Mouse (Mus musculus): ENCODE data around the gene Nos1ap. TPM values are rescaled to one million over a fixed set of nuclear protein-coding genes. Genes with fewer than 3 reads are reported as not detected.

Nos1ap gene
- polyA plus RNA-seq, 1 experiment from 2014 or later: 19.1 TPM

DNA sequence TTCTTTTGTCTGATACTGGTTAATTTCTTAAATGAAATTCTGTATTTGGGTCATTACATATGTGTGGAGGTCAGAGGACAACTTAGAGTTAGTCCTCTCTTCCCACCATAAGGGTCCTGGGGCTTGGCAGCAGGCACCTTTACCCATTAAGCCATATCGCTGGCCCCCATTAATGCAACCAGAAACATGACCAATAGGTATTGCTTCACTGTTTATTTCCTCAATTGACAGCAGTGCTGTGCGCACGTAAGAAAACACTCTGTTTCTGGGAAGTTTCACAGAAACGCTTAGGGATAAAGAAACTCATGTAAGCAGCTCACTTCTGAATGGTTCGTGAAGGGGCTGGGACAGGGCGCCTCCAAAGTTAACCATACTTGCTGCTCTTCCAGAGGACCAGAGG lies 44.4 kb downstream of the Nos1ap start:
- H3K27me3 ChIP-seq (ENCODE audit: control insufficient read depth, insufficient read depth, low read length): no peaks in the 10 kb centered on the region
- no peak overlapping the region for H3K27ac ChIP-seq (ENCODE audit: low read depth, low read length)
- H3K4me1 ChIP-seq (ENCODE audit: control insufficient read depth, insufficient read depth, low read length): no peaks in the 10 kb centered on the region
- no peaks in the 10 kb centered on the region for H3K9me3 ChIP-seq (ENCODE audit: control insufficient read depth, low read length)
- H3K36me3 ChIP-seq (ENCODE audit: control insufficient read depth, insufficient read depth, low read length): no peaks in the 10 kb centered on the region
- WGBS: 95% methylated on average over 6 of the region's 6 CpGs
- no peak overlapping the region for H3K9ac ChIP-seq (replicated peaks; ENCODE audit: low read depth, low read length)
- H3K4me2 ChIP-seq (ENCODE audit: low read depth, low read length): no peak overlapping the region
- no peak overlapping the region for H3K4me3 ChIP-seq (ENCODE audit: low read depth, low read length)
- no peak for ATAC-seq (ENCODE audit: low read depth)

GRCm38 (mm10) chr1:170539507-170539906 lies 50.2 kb downstream of the Nos1ap start:
- ATAC-seq (ENCODE audit: low read depth): no peak
- no peaks in the 10 kb centered on the region for H3K36me3 ChIP-seq (ENCODE audit: control insufficient read depth, insufficient read depth, low read length)
- 99% methylated on average over 3 of the region's 3 CpGs for WGBS

GRCm38 (mm10) chr1:170538481-170539061 lies 51.1 kb downstream of the Nos1ap start:
- no peak for ATAC-seq (ENCODE audit: low read depth)
- Histone ChIP-seq H3K4me1 (ENCODE audit: control insufficient read depth, insufficient read depth, low read length) (no peaks in the 10 kb centered on the region), H3K4me2 (ENCODE audit: low read depth, low read length) (no peak overlapping the region), H3K9me3 (ENCODE audit: control insufficient read depth, low read length) (no peaks in the 10 kb centered on the region), H3K9ac (replicated peaks; ENCODE audit: low read depth, low read length) (no peak overlapping the region), H3K4me3 (ENCODE audit: low read depth, low read length) (no peak overlapping the region), H3K36me3 (ENCODE audit: control insufficient read depth, insufficient read depth, low read length) (no peaks in the 10 kb centered on the region), H3K27me3 (ENCODE audit: control insufficient read depth, insufficient read depth, low read length) (no peaks in the 10 kb centered on the region), H3K27ac (ENCODE audit: low read depth, low read length) (no peak overlapping the region)
- 76% methylated on average over 9 of the region's 9 CpGs for WGBS

More at GRCm38 (mm10) chr1:170539507-170539906, 50.2 kb downstream of the Nos1ap start:
- no peaks in the 10 kb centered on the region for H3K27me3 ChIP-seq (ENCODE audit: control insufficient read depth, insufficient read depth, low read length)
- no peak overlapping the region for H3K9ac ChIP-seq (replicated peaks; ENCODE audit: low read depth, low read length)
- no peaks in the 10 kb centered on the region for H3K9me3 ChIP-seq (ENCODE audit: control insufficient read depth, low read length)
- H3K4me1 ChIP-seq (ENCODE audit: control insufficient read depth, insufficient read depth, low read length): no peaks in the 10 kb centered on the region
- no peak overlapping the region for H3K4me2 ChIP-seq (ENCODE audit: low read depth, low read length)
- no peak overlapping the region for H3K27ac ChIP-seq (ENCODE audit: low read depth, low read length)
- H3K4me3 ChIP-seq (ENCODE audit: low read depth, low read length): no peak overlapping the region

DNA sequence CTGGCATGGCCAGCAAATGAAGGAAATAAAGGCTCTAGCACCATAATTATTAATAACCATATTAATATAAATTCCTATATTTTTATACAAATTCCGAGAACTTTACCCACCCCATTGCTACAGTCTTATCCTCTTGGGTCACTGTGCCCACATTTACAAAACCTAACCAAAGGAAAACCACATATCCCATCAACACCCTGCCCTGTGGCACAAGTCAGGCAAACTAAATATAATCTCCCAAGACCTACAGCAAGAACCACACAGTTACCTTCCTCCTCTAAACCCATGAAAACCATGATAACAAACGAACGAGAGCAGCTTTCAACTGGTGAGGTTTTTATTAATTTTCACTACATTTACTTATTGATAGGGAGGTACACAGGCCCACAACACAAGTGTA lies 53.3 kb downstream of the Nos1ap start:
- ATAC-seq (ENCODE audit: low read depth): no peak
- 90% methylated on average over 3 of the region's 3 CpGs for WGBS
- H3K27ac ChIP-seq (ENCODE audit: low read depth, low read length): no peak overlapping the region
- H3K4me1 ChIP-seq (ENCODE audit: control insufficient read depth, insufficient read depth, low read length): no peaks in the 10 kb centered on the region
- H3K9me3 ChIP-seq (ENCODE audit: control insufficient read depth, low read length): no peaks in the 10 kb centered on the region
- no peak overlapping the region for H3K9ac ChIP-seq (replicated peaks; ENCODE audit: low read depth, low read length)
- no peaks in the 10 kb centered on the region for H3K36me3 ChIP-seq (ENCODE audit: control insufficient read depth, insufficient read depth, low read length)
- H3K4me3 ChIP-seq (ENCODE audit: low read depth, low read length): no peak overlapping the region
- no peaks in the 10 kb centered on the region for H3K27me3 ChIP-seq (ENCODE audit: control insufficient read depth, insufficient read depth, low read length)
- H3K4me2 ChIP-seq (ENCODE audit: low read depth, low read length): no peak overlapping the region

DNA sequence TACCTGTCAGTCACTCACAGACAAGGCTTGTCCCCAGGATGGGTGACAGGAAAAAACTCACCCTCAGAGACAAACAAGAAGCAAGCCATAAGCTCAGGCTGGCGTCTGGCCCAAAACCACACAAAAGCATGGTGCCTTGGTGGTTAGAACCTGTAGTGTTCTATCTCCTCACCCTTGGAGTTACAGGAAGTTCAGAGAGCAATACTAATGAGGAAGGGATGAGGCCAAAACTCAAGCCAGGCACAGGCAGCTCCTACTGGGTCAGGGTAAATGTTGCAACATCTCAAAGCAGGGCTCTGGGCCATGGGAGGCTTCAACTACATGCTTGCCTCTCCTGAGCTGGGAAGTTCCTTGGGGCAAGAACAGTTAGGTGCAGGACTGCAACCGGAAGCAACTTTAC lies 54.4 kb downstream of the Nos1ap start:
- ATAC-seq (ENCODE audit: low read depth): no peak
- Histone ChIP-seq H3K36me3 (ENCODE audit: control insufficient read depth, insufficient read depth, low read length) (no peaks in the 10 kb centered on the region), H3K4me1 (ENCODE audit: control insufficient read depth, insufficient read depth, low read length) (no peaks in the 10 kb centered on the region), H3K9me3 (ENCODE audit: control insufficient read depth, low read length) (no peaks in the 10 kb centered on the region), H3K4me3 (ENCODE audit: low read depth, low read length) (no peak overlapping the region), H3K27ac (ENCODE audit: low read depth, low read length) (no peak overlapping the region), H3K27me3 (ENCODE audit: control insufficient read depth, insufficient read depth, low read length) (no peaks in the 10 kb centered on the region), H3K4me2 (ENCODE audit: low read depth, low read length) (no peak overlapping the region), H3K9ac (replicated peaks; ENCODE audit: low read depth, low read length) (no peak overlapping the region)
- 95% methylated on average over 2 of the region's 2 CpGs for WGBS

DNA sequence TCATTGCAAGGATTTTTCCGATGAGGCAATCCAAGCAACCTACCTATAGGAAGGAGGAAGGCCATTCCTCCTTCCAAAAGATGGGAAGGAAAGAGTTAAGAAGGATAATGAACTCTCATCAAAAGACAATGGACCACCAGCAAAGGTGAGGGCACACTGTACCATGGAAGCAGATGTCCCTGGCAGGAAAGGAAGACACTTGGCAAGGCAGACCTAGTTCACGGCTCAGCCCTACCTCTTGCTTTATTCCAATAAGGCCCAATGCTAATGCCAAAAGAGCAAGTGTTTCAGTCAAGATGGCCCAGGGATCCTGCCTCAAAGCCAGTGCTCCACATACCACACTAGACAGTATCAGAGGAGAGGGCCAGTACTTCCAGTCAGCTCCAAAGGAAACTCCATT lies 58.4 kb downstream of the Nos1ap start:
- no peak for ATAC-seq (ENCODE audit: low read depth)
- no peaks in the 10 kb centered on the region for H3K9me3 ChIP-seq (ENCODE audit: control insufficient read depth, low read length)
- H3K4me1 ChIP-seq (ENCODE audit: control insufficient read depth, insufficient read depth, low read length): no peaks in the 10 kb centered on the region

GRCm38 (mm10) chr1:170530456-170530855 lies 59.2 kb downstream of the Nos1ap start:
- Histone ChIP-seq H3K4me3 (ENCODE audit: low read depth, low read length) (no peak overlapping the region), H3K27me3 (ENCODE audit: control insufficient read depth, insufficient read depth, low read length) (no peaks in the 10 kb centered on the region), H3K36me3 (ENCODE audit: control insufficient read depth, insufficient read depth, low read length) (no peaks in the 10 kb centered on the region), H3K4me1 (ENCODE audit: control insufficient read depth, insufficient read depth, low read length) (no peaks in the 10 kb centered on the region), H3K9ac (replicated peaks; ENCODE audit: low read depth, low read length) (no peak overlapping the region), H3K4me2 (ENCODE audit: low read depth, low read length) (no peak overlapping the region), H3K9me3 (ENCODE audit: control insufficient read depth, low read length) (no peaks in the 10 kb centered on the region), H3K27ac (ENCODE audit: low read depth, low read length) (no peak overlapping the region)
- 66% methylated on average over 4 of the region's 4 CpGs for WGBS
- ATAC-seq (ENCODE audit: low read depth): no peak

More for the DNA sequence above, 58.4 kb downstream of the Nos1ap start:
- Histone ChIP-seq H3K4me3 (ENCODE audit: low read depth, low read length) (no peak overlapping the region), H3K27ac (ENCODE audit: low read depth, low read length) (no peak overlapping the region), H3K27me3 (ENCODE audit: control insufficient read depth, insufficient read depth, low read length) (no peaks in the 10 kb centered on the region), H3K4me2 (ENCODE audit: low read depth, low read length) (no peak overlapping the region), H3K9ac (replicated peaks; ENCODE audit: low read depth, low read length) (no peak overlapping the region), H3K36me3 (ENCODE audit: control insufficient read depth, insufficient read depth, low read length) (no peaks in the 10 kb centered on the region)
- WGBS: 84% methylated on average over 2 of the region's 2 CpGs

- H3K4me2 ChIP-seq (ENCODE audit: low read depth, low read length): no peak overlapping the region
- no peak overlapping the region for H3K4me3 ChIP-seq (ENCODE audit: low read depth, low read length)
- H3K4me1 ChIP-seq (ENCODE audit: control insufficient read depth, insufficient read depth, low read length): peaks cover 5% of the 10 kb centered on the region; the same call in 1 of the 2 replicates
- H3K27me3 ChIP-seq (ENCODE audit: control insufficient read depth, insufficient read depth, low read length): no peaks in the 10 kb centered on the region
- WGBS: 42% methylated on average over 5 of the region's 5 CpGs
- no peak overlapping the region for H3K9ac ChIP-seq (replicated peaks; ENCODE audit: low read depth, low read length)
- H3K27ac ChIP-seq (ENCODE audit: low read depth, low read length): no peak overlapping the region
- no peak for ATAC-seq (ENCODE audit: low read depth)
- no peaks in the 10 kb centered on the region for H3K36me3 ChIP-seq (ENCODE audit: control insufficient read depth, insufficient read depth, low read length)
- H3K9me3 ChIP-seq (ENCODE audit: control insufficient read depth, low read length): no peaks in the 10 kb centered on the region
Measured at GRCm38 (mm10) chr1:170522891-170523290, 66.8 kb downstream of the Nos1ap start.

DNA sequence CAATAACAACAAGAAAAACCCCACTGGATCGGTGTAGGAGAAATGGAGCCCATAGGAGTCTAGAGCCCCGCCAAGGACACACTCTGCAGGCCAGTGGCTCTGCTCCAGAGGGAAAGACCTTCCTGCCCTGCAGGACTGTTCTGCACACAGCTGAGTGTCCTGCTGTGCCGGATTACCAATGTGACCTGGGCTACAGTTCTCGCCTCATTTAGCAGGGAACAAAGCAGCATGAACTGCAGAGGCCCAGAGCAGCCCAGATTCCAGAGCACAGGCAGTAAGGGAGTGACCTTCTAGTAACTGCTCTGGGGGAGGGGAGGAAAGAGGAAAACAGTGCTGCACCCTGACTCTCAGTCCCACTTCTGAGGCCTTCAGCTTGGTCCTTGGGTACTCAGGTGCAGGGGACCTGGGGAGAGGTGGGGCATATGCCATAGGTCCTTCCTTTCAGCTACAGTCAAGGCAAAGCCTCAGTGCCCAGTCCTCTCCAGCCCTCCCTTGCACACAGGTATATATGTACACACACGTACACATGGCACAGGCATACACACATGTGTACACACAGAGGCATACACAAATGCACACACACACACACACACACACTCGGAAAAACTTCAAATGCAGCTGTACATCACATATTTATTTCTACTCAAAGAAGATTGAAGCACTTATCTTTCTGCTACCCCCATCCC lies 68.0 kb downstream of the Nos1ap start:
- peaks cover 5% of the 10 kb centered on the region; the same call in 1 of the 2 replicates for H3K4me1 ChIP-seq (ENCODE audit: control insufficient read depth, insufficient read depth, low read length)
- H3K9me3 ChIP-seq (ENCODE audit: control insufficient read depth, low read length): no peaks in the 10 kb centered on the region
- H3K27ac ChIP-seq (ENCODE audit: low read depth, low read length): no peak overlapping the region
- peak; percentile 66 for ATAC-seq (ENCODE audit: low read depth)
- H3K27me3 ChIP-seq (ENCODE audit: control insufficient read depth, insufficient read depth, low read length): no peaks in the 10 kb centered on the region
- no peak overlapping the region for H3K9ac ChIP-seq (replicated peaks; ENCODE audit: low read depth, low read length)
- H3K4me2 ChIP-seq (ENCODE audit: low read depth, low read length): no peak overlapping the region
- 32% methylated on average over 6 of the region's 6 CpGs for WGBS
- H3K4me3 ChIP-seq (ENCODE audit: low read depth, low read length): no peak overlapping the region
- no peaks in the 10 kb centered on the region for H3K36me3 ChIP-seq (ENCODE audit: control insufficient read depth, insufficient read depth, low read length)
